Mouse (Mus musculus) liver, postnatal 0 days (tissue): ENCODE measurements at regions not wholly inside any gene's neighbourhood (a gene's known extent, or its start where the extent isn't known, plus 50 kb on each side); places are given as distances from the start of the nearest gene placed in this dataset.

Source experiments
- ATAC-seq: fragments of 200-750 bp; cut with Nextera tagmentation; 2 replicates; pipeline ENCODE4 v1.8.0; 2017; ENCODE audit warnings: mild to moderate bottlenecking, moderate library complexity
- DNase-seq: peaks from one replicate; pipeline ENCODE4 v3.0.0-alpha.2; 2016
- H3K27ac ChIP-seq: fragments of 300-500 bp; sonication (generic); 2 replicates; pipeline ENCODE4 v1.5.1; 2014; ENCODE audit warnings: antibody characterized with exemption, moderate library complexity, mild to moderate bottlenecking, low read depth
- H3K27me3 ChIP-seq: fragments of 300-500 bp; sonication (generic); 2 replicates; pipeline ENCODE4 v1.6.1; 2014; ENCODE audit warnings: low read length, control low read depth, mixed read lengths; ENCODE audit not compliant: insufficient read depth
- H3K36me3 ChIP-seq: fragments of 300-500 bp; sonication (generic); replicated peaks from 2 replicates; pipeline ENCODE4 v1.6.1; 2014; ENCODE audit warnings: mild to moderate bottlenecking, control low read depth, low read length, moderate library complexity, mixed read lengths; ENCODE audit not compliant: insufficient read depth
- H3K4me1 ChIP-seq: fragments of 300-500 bp; sonication (generic); 2 replicates; pipeline ENCODE4 v1.6.1; 2014; ENCODE audit warnings: antibody characterized with exemption, mild to moderate bottlenecking, control low read depth; ENCODE audit not compliant: insufficient read depth
- H3K4me2 ChIP-seq: fragments of 300-500 bp; sonication (generic); 2 replicates; pipeline ENCODE4 v1.6.1; 2014; ENCODE audit warnings: low read depth, mild to moderate bottlenecking, low read length, moderate library complexity, mixed read lengths
- H3K4me3 ChIP-seq: fragments of 300-500 bp; sonication (generic); 2 replicates; pipeline ENCODE4 v1.5.1; 2014; ENCODE audit warnings: low read depth, low read length
- H3K9ac ChIP-seq: fragments of 300-500 bp; sonication (generic); replicated peaks from 2 replicates; pipeline ENCODE4 v1.6.1; 2014; ENCODE audit warnings: mild to moderate bottlenecking, moderate library complexity
- H3K9me3 ChIP-seq: fragments of 300-500 bp; sonication (generic); 2 replicates; pipeline ENCODE4 v1.6.1; 2016; ENCODE audit warnings: mild to moderate bottlenecking, control low read depth, low read length, mixed read lengths
- CTCF ChIP-seq: sonication (generic); IDR thresholded peaks from 2 replicates; pipeline ENCODE4 v1.5.1; 2016; ENCODE audit warnings: antibody characterized with exemption, low read depth
- EP300 ChIP-seq: IDR thresholded peaks from 2 replicates; pipeline ENCODE4 v1.6.1; 2016; ENCODE audit warnings: antibody characterized with exemption, low read depth, mild to moderate bottlenecking
- WGBS: fragments of 180-500 bp; shearing (Covaris S2); extraction: QIAGEN DNeasy Blood & Tissue Kit; methylation state at CpG from one replicate; pipeline ENCODE4 v1.1.7; 2014; ENCODE audit not compliant: insufficient replicate concordance; 5-methylcytosine and 5-hydroxymethylcytosine counted together

GRCm38 (mm10) chr13:98572011-98572570 lies 65.1 kb downstream of the Tmem174 start:
- H3K4me3 ChIP-seq, result peak overlapping the region; percentile 36; the same call in 1 of the 2 replicates
- DNase-seq, result no peak
- WGBS, result 7% methylated on average over 11 of the region's 14 CpGs

GRCm38 (mm10) chr13:98571051-98571450 lies 66.2 kb downstream of the Tmem174 start:
- peaks cover 38% of the 10 kb centered on the region for H3K27me3 ChIP-seq

More at GRCm38 (mm10) chr13:98572011-98572570, 65.1 kb downstream of the Tmem174 start:
- no peak overlapping the region for H3K27ac ChIP-seq
- ATAC-seq, result no peak
- H3K4me1 ChIP-seq, result peaks cover 4% of the 10 kb centered on the region
- TF ChIP-seq CTCF (no peak), EP300 (no peak)
- H3K36me3 ChIP-seq, result no peaks in the 10 kb centered on the region
- H3K9me3 ChIP-seq, result no peaks in the 10 kb centered on the region
- 0 out of 2 replicates have a peak overlapping the region, but pooled peaks have one; percentile 66 for H3K4me2 ChIP-seq
- H3K9ac ChIP-seq, result no peak overlapping the region
- peaks cover 38% of the 10 kb centered on the region for H3K27me3 ChIP-seq

GRCm38 (mm10) chr13:98555693-98556092 lies 63.9 kb upstream of the Gm10320 start:
- Histone ChIP-seq H3K9me3 (no peaks in the 10 kb centered on the region), H3K4me1 (no peaks in the 10 kb centered on the region), H3K27me3 (no peaks in the 10 kb centered on the region; the same call in 1 of the 2 replicates), H3K9ac (no peak overlapping the region), H3K27ac (no peak overlapping the region), H3K4me3 (no peak overlapping the region), H3K4me2 (no peak overlapping the region), H3K36me3 (no peaks in the 10 kb centered on the region)
- WGBS, result 79% methylated on average over 6 of the region's 6 CpGs
- ATAC-seq, result no peak
- no peak for TF ChIP-seq EP300
- no peak for DNase-seq

More at GRCm38 (mm10) chr13:98571051-98571450, 66.2 kb downstream of the Tmem174 start:
- H3K9me3 ChIP-seq, result no peaks in the 10 kb centered on the region
- WGBS, result 38% methylated on average over 3 of the region's 3 CpGs
- no peaks in the 10 kb centered on the region for H3K36me3 ChIP-seq
- H3K4me2 ChIP-seq, result no peak overlapping the region
- ATAC-seq, result no peak
- H3K9ac ChIP-seq, result no peak overlapping the region
- TF ChIP-seq CTCF (no peak), EP300 (no peak)
- H3K27ac ChIP-seq, result no peak overlapping the region
- no peak for DNase-seq
- peaks cover 4% of the 10 kb centered on the region for H3K4me1 ChIP-seq
- no peak overlapping the region for H3K4me3 ChIP-seq

GRCm38 (mm10) chr13:98551471-98552020 lies 59.7 kb upstream of the Gm10320 start:
- whole genome bisulfite sequencing, result 75% methylated on average over 13 of the region's 13 CpGs
- no peaks in the 10 kb centered on the region for H3K4me1 ChIP-seq
- H3K4me3 ChIP-seq, result no peak overlapping the region
- no peaks in the 10 kb centered on the region; the same call in 1 of the 2 replicates for H3K27me3 ChIP-seq
- H3K9me3 ChIP-seq, result no peaks in the 10 kb centered on the region
- H3K27ac ChIP-seq, result no peak overlapping the region
- no peak overlapping the region for H3K9ac ChIP-seq
- DNase-seq, result no peak
- ATAC-seq, result no peak
- TF ChIP-seq EP300, result no peak
- no peak for TF ChIP-seq CTCF
- no peak overlapping the region for H3K4me2 ChIP-seq
- no peaks in the 10 kb centered on the region for H3K36me3 ChIP-seq

GRCm38 (mm10) chr13:98547223-98547622 lies 55.4 kb upstream of the Gm10320 start:
- no peak overlapping the region for H3K9ac ChIP-seq
- 0 out of 2 replicates have a peak, but pooled peaks cover 2% of the 10 kb centered on the region for H3K9me3 ChIP-seq
- no peak overlapping the region for H3K4me2 ChIP-seq
- 61% methylated on average over 5 of the region's 5 CpGs for WGBS
- H3K27me3 ChIP-seq, result no peaks in the 10 kb centered on the region; the same call in 1 of the 2 replicates
- H3K4me1 ChIP-seq, result no peaks in the 10 kb centered on the region
- H3K27ac ChIP-seq, result no peak overlapping the region
- no peak overlapping the region for H3K4me3 ChIP-seq
- H3K36me3 ChIP-seq, result no peaks in the 10 kb centered on the region
- DNase-seq (no peak), ATAC-seq (no peak)
- TF ChIP-seq CTCF (no peak), EP300 (no peak)

GRCm38 (mm10) chr13:98546116-98546515 lies 54.3 kb upstream of the Gm10320 start:
- DNase-seq, result no peak
- 0 out of 2 replicates have a peak, but pooled peaks cover 2% of the 10 kb centered on the region for H3K9me3 ChIP-seq
- H3K27ac ChIP-seq, result no peak overlapping the region
- H3K4me2 ChIP-seq, result no peak overlapping the region
- no peaks in the 10 kb centered on the region for H3K27me3 ChIP-seq
- TF ChIP-seq CTCF (no peak), EP300 (no peak)
- no peak overlapping the region for H3K4me3 ChIP-seq
- 59% methylated on average over 5 of the region's 5 CpGs for WGBS
- H3K9ac ChIP-seq, result no peak overlapping the region
- no peak for ATAC-seq
- no peaks in the 10 kb centered on the region for H3K4me1 ChIP-seq
- H3K36me3 ChIP-seq, result no peaks in the 10 kb centered on the region
